Mouse (Mus musculus) R1 (cell line): ENCODE results near the gene Clta.
A peak's percentile ranks its signal among the peaks of the same experiment; 100 is the strongest.

Source experiments
- DNase-seq: peaks from one replicate; pipeline ENCODE4 v3.0.0-alpha.2; 2018; ENCODE audit warnings: low read depth, low spot score

Gene Clta

DNA sequence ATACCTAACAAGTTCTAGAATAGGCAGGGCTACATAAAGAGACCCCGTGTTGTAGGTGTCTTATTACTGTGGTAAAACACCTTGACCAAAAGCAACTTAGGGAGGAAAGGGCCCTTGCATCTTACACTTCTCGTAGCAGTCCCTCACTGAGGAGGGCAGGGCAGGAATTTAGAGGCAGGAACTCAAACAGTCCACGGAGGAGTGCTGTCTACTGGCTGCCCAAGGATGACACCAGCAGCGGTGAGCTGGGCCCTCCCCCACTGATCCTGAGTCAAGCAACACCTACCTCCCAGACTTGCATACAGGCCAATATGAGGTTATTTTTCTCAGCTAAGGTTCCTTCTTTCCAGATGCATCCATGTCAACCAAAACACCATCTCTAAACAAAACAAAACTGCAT, 24.0 kb upstream of the Clta start:
- no peak for DNase-seq

DNA sequence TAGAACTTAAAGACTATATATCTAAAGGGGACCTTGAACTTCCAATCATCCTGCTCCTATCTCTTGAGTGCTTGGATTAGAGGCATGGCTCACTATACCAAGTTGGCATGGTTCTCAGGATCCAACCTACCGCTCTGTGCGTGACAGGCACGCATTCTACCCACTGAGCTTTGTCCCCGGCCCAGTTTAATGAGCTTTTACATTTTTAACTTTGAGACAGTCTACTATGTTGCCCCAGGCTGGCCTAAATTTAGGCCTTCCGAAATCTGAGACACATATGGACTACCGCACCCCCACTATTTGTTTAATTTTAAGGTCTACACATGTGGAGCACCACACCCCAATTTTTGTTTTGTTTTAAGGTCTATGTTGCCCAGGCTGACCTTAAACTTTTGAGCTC, 23.4 kb upstream of the Clta start:
- DNase-seq: no peak

DNA sequence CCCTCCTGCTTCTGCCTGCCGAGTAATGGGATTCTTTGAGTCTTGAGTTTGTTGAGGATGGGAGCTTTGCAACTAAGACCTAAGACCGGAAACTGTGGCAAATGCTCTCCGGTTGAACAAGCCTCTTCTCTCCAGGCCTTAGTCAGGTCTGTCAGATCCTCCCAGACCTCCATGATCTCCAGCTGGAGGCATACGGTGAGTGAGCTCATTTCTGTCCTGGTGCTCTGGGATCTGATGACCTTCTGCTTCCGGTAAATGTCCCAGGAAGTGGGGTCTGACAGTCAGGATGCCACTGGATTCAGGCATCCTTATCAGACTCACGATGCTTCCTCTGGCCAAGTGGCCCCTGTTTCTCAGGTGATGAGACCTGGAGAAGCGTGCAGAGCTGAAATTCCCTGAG, 23.0 kb upstream of the Clta start:
- DNase-seq: no peak

DNA sequence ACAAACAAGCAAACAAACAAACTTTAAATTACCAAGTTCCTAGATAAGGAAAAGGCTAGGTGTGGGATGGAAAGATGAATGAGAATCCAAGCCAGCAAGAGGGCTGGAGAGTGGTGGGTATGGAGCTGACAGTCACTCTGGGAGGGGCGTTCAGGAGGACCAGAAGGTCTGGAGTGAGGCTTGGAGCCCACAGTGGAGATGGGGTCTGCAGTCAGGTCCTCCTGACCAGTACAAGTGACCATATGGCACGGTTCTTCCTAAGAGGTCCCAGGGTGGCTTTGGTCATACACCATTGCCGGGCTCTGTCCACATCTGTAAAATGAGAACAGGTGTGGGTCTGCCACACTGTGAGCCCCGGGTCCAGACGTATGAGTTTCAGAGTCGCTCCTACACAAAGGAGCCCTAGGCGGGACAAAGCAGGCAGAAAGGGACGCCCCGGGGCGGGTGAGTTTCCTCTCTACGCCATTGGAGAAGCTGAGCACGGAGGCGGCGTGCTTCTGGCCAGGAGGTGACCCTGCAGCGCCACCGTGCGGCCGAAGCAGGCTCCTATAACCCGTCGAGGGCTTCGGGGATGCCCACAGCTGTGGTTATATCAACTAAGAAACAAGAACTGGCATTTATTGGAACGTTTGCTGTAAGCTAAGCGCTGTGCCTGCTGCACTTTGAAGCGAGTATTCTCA, 22.1 kb upstream of the Clta start:
- peak; percentile 90 for DNase-seq

DNA sequence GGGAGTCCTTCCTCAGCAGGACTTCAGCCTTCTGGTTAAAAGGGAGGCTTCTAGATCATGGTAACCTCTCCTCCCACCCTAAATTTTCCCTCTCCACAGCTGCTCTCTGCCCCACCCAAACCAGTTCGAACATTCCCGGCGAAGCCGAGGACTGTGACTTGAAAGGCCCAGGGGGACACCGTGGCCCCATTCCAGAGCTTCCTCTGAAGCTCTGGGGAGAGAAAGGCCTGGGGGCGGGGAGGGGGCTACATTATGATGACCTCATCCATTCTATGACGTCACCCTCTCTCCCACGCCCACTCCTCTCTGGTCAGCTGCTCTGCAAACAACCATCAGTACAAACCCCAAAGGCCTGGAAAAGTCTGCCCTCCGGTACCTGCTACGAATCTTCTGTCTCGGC, 21.1 kb upstream of the Clta start, which contains the start of gene Ccin:
TSS of gene Ccin (plus strand) at position 303 of the 400 bp plus-strand sequence.
- DNase-seq: no peak

DNA sequence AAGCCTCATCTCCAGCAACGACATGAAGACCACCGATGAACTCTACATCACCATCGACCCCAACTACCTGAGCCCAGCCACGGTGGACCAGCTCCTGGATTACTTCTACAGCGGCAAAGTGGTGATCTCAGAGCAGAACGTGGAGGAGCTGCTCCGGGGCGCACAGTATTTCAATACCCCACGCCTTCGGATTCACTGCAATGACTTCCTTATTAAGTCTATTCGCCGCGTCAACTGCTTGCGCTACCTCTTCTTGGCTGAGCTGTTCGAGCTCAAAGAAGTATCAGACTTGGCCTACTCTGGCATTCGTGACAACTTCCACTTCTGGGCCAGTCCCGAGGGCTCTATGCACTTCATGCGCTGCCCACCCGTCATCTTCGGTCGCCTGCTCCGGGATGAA, 20.5 kb upstream of the Clta start:
- peak; percentile 27 for DNase-seq

DNA sequence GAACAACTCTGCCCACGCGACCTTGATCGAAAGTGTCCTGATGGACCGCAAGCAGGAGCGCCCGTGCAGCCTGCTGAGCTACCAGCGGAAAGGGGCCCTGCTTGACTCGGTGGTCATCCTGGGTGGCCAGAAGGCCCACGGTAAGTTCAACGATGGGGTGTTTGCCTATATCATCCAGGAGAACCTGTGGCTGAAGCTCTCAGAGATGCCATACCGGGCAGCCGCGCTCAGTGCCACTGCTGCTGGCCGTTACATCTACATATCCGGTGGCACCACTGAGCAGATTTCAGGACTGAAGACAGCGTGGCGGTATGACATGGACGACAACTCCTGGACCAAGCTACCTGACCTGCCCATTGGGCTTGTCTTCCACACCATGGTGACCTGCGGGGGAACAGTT, 19.9 kb upstream of the Clta start:
- no peak for DNase-seq

DNA sequence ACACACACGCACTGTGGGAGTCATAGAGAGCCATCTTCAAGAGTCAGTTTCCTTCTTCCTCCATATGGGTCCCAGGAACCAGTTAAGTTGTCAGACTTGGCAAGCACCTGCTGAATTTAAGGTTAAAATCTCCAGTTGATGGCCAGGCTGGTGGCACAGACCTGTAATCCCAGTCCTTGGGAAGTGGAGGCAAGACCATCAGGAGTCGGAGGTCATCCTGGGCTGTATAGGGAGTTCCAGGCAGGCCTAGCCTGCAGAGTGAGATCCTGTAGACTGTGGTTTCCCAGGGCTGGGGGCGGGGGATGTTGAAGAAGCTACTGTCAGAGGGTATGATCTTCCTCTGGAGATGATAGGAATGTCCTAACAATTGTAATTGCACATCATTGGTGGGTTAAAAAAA, 15.3 kb upstream of the Clta start:
- DNase-seq: no peak

DNA sequence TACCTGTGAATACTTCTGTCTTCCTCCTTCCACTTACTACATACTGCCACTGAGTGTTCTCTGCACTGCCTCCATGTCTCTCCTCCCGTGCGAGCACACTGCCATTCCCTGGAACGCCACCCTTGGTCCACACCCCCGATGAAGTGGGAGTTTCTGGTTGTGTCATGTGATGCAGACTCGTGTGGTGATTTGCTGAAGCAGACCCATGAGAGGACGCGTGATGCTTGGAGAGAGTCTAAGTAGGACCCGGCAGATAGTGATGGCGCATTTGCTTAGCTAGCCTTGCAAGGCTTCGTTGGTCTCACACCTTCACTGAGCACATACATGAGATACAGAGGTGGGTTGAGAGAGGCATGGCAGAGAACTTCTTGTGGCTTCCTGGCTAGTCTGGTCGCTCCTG, 11.2 kb upstream of the Clta start:
- peak; percentile 97 for DNase-seq

DNA sequence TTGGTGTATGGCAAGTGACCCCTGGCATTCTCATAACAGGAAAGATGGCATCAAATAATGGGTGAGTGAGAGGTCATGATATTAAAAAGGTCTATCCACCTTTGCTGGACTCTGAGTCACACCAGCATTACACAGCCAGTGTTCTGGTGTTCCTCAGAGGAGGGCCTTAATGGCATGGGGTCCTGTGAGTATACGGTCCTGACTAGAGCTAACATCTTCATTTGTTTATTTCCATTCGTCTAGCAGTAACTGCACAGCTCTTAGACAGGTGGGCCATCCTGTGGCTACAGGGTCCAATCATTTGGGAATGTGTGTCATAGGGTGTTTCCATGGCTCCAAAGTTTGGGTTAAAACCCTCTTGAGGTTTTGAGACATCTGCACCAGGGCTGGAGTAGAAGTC, 9.9 kb upstream of the Clta start:
- DNase-seq: no peak

DNA sequence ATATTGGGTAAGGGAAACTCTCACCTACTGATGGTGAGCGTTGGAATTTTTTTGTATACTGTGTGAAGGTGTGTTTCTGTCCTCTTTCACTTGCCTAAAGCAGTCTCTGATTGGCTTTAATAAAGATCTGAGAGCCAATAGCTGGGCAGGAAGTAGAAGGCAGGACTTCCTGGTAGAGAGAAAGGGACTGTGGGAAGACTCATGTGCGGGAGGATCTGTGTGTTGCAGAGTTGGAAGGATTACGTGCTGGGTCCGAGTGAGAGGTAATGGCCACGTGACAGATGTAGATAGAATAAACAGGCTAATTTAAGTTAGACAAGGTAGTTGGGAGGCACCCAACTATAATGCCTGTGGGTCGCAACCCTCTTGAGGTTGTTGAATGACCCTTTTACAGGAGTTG, 630 bp upstream of the Clta start:
- DNase-seq: peak; percentile 92

DNA sequence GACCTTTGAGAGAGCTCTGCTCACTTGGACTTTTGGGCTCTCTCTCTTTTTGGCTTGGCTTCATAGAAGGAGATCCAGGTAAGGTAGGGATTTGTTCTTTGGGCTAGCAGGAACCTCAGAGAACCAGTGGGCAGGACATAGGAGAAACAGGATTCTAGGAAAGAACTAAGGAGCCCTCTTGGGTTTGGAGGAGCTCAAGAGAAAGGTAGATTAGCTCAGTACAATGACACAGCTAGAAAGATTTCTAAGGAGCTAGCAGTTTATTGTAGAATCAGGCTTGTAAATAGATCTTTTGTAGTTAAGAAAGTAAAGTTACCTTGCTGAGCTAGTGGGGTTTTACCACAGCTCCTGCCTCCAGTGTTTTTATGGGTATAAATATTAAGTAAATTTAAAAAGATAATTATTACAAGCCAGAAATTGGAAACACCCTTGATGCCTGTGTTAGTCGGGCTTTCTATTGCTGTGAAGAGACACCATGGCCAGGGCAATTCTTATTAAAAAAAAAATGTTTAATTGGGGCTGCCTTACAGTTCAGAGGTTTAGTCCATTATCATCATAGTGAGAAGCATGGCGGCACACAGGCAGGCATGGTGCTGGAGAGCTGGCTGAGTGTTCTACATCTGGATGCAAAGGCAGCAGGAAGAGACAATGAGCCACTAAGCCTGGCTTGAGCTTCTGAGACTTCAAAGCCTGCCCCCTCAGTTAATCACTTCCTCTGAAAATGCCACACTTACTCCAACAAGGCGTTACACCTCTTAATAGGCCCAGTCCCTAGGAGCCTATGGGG, 564 bp downstream of the Clta start:
- no peak for DNase-seq

DNA sequence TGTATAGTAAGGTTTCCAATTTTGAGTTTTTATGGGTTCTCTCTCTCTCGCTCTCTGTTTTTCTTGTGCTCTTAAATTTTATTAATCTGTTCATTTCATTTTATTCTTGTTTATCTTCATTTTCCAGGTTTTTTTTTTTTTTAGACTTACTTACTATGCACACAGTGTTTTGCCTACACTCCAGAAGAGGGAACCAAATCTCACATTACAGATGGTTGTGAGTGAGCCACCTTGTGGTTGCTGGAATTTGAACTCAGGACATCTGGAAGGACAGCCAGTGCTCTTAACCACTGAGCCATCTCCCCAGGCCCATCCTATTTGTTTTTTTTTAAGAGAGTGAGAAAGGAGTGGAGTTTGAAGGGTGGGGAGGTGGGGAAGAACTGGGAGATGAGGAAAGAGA, 5.9 kb downstream of the Clta start:
- peak; percentile 45 for DNase-seq

DNA sequence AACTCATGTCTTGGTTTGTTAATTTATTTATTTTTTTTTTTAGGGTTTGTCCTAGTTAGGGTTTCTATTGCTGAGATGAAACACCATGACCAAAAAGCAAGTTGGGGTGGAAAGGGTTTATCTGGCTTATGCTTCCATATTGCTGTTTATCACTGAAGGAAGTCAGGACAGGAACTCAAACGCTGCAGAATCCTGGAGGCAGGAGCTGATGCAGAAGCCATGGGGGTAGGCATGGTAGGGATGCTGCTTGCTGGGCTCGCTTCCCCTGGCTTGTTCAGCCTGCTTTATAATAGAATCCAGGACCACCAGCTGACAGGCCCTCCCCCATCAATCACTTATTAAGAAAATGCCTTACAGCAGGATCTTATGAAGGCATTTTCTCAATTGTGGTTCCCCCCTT, 6.6 kb downstream of the Clta start:
- no peak for DNase-seq

DNA sequence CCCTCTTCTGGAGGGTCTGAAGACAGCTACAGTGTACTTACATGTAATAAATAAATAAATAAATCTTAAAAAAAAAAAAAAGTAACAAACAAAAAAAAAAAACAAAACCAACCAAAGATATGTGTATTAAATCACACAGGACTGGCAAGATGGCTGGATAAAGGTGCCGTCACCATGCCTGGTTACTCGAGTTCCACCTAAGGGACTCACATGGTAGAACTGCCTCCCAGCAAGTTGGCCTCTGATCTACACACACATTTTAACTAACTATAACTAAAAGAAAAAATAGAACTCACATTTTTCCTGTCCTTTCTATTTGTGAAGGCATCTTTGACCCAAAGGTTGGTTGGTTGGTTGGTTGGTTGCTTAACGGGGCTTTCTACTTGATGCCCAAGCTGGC, 7.5 kb downstream of the Clta start:
- DNase-seq: peak; percentile 28

DNA sequence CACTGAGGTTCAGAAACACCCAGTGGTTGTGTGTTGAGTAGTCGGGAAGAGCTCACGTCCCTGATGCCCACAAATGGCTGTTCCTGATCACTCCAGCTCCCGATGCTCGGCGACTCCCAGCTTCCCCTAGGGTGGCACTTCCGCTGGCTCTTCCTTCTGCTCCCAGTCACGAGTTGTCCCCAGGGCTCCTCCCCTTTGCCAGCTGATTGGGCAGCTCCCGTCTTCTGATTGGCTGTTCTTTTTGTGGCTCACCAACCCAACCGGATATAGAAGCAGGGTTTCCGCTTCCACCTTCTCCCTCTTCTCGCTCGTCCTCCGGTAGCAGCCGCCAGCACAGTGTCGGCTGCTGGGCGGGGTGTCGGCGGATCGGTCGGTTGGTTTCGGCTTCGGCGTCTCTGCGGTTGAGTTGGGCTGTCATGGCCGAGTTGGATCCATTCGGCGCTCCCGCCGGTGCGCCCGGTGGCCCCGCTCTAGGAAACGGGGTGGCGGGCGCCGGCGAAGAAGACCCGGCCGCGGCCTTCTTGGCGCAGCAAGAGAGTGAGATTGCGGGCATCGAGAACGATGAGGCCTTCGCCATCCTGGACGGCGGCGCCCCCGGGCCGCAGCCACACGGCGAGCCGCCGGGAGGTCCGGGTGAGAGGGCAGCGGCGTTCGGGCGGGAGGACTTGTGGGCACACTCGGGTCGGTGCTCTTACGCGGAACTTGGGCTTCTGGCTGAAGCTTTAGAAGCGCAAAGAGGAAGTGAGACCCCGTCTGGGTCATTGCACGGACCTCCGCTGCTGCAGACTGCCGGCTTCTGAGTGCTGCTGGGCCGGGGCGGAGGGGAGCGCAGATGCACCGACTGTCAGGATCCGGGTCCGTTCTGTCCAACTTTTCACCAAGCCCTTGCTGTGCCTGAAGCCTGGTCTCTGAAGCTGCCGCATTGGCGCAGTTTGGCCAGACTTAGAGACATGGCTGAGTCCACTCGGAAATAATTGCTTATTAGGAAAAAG, 8.4 kb downstream of the Clta start:
- peak; percentile 99 for DNase-seq

DNA sequence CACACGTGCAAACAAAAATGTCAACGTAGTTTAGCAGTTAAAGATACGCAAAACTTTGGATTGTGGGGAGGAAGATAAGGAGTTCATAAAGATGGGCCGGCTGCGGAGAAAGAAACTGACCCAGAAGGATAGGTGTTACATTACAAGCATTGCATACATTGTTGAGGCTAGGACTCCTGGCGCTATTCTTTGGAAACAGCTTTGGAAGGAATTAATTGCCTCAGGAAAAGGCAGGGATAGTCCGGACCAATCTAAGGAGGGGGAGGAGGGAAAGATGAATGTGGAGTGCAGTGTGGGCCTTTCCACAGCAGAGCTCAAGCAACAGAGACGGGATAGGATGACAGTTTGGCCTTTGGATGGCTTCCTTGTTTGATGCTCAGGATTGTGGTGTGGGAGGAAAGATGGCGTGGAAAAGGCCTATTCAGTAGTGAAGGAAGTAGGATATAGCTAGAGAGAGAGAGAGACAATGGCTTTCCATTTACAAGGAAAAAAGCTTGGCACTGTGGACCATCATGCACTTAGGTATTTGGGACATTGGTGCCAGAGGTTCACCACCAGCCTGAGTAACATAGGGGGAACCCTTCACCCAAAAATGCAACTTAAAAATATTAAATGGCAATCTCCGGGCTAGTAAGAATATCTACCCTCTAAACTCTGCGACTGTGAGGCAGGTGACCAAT, 9.3 kb downstream of the Clta start:
- peak; percentile 56 for DNase-seq

DNA sequence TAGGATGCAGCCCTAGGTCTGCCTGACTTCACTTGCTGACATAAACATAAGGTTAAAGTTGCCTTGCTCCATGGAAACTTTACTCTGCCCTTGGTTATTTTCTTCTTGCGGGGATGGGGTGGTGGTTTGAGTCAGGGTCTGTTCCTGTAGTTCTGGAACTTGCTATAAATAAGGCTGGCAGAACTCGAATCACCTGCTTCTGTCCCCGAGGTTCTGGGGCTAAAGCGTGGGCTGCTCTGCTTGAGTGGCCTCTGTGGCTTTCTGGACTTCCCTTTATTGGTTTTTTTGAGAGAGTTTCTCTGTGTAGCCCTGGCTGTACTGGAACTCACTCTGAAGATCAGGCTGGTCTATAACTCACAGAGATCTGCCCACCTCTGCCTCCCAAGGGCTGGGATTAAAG, 11.8 kb downstream of the Clta start:
- no peak for DNase-seq

DNA sequence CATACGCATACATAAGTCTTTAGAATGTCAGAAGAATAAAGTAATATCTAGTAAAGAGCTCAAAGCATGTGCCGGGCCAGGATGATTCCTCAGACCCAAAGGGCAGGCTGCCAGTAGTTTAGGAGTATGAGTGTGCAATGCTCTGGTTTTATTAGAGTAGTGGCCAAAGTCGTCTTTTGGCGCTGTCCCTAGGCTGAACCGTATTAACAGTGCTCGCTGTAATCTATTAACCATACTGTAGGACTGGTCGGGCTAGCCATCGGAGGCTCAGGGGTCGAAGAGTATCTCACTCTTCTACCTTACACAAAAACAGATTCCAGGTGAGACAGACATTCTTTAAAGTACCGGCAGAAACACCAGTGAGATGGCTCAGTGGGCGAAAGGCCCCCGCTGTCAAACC, 12.5 kb downstream of the Clta start:
- no peak for DNase-seq

DNA sequence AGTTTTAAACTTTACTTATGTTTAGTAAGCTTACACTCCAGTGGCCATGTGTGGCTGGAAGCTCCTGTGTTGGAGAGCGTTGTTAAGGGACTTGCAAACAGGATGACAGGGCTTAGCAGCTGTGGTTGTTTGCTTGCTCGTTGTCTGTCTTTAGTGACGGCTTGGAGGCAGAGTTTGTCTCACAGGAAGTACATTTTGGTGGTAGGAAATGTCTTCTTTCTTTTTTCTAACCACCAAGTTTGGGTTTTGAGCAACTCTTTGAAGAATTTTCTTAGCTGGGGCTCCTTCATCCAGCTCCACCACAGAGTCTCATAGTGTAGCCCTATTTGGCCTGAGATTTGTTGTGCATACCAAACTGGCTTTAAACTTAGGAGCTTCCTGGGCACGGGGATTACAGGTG, 18.1 kb downstream of the Clta start:
- no peak for DNase-seq

DNA sequence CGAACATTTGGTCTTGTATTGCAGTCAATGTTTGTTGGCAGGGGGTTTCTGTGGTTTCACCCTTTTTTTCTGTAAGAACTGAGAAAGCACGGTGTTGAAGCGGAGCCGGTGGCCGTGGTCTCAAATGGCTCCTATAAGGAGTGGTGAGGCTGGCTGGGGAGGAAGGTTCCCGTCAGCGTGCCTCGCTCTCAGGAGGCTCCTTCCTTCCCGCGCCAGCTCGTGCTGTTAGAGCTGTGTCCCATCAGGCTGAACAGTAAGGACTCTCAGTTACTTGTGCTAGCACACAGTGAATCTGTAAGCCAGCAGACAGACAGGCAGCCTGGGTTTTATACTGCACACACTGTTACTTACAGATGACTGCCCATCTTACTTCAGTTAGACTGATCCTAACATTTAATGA, 18.5 kb downstream of the Clta start:
- DNase-seq: no peak

DNA sequence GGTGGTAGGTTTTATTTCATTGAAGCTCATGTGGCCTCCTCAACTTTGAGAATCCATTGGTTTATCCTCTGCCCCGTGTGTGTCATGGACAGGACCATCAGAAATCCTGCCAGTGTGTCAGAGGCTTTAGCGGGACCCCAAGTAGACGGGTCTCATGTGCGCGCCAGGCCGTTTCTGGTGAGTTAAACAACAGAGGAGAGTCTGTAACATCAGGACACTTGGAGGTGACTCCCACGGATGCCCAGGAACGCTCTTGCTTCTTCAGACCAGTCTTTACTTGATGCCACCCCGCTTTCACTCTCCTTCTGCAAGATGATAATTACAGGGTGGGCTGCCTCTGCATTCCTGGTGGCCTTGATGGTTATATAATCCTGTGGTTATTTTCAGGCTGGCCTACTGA, 19.4 kb downstream of the Clta start:
- no peak for DNase-seq
